Mouse (Mus musculus): ENCODE data around the gene Gm10775. TPM values are rescaled to one million over a fixed set of nuclear protein-coding genes. Genes with fewer than 3 reads are reported as not detected.

The Gm10775 gene
- total and polyA plus RNA-seq, 3 experiments = not detected

DNA sequence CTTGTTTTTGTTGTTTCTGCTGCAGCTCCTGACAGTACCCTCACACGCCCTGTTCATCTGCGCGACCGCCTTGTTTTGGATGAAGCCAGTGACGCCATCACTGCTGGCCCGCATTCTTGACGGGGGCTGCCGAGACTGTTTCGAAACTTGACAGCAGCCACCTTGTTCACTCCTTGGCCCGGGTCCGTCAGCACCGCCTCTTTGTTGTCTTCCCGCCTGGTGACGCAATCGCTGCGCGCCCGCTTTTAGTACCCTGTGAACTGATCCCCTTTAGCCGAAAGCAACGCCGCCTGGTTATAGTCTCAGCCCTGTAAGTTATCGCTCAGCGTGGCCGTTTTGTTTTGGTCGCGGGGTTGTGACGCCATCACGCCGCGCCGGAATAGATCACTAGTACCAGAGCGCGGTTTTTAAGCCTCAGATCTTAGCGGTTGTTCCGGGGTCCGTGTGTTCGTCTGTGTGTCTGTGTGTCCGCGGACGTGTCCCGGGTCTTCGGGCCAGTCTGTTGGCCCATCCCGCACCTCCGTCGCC is 18.2 kb upstream of the Gm10775 start:
- H3K4me1 ChIP-seq (ENCODE audit: control insufficient read depth in 1 of 2, insufficient read depth in 2 of 2) = peaks cover 2 to 12% of the 10 kb centered on the region in 2 experiments; a peak in 3 of 4 replicates
- TF ChIP-seq ELF1 (IDR thresholded peaks at IDR 0.05; ENCODE audit: low read depth, low read length) (peak; percentile 92), E2F4 (IDR thresholded peaks at IDR 0.05; ENCODE audit: insufficient replicate concordance, low read depth, low read length) (0 out of 2 replicates have a peak, but pooled peaks have one; percentile 73), MXI1 (IDR thresholded peaks at IDR 0.05; ENCODE audit: low read depth, low read length) (peak; percentile 96), MAX (IDR thresholded peaks at IDR 0.05; ENCODE audit: low read length) (peak; percentile 82; the same call in 1 of the 2 replicates), SIN3A (IDR thresholded peaks at IDR 0.05; ENCODE audit: low read length) (peak; percentile 99), HCFC1 (IDR thresholded peaks at IDR 0.05; ENCODE audit: low read depth, low read length) (peak; percentile 89), POLR2A (IDR thresholded peaks at IDR 0.05; ENCODE audit: low read depth, low read length) (peak; percentile 41), EP300 (IDR thresholded peaks at IDR 0.05; ENCODE audit: low read length) (no peak), IRF4 (IDR thresholded peaks at IDR 0.05; ENCODE audit: low read depth, low read length) (no peak), MYC (IDR thresholded peaks at IDR 0.05; ENCODE audit: low read depth, low read length) (peak; percentile 48; the same call in 1 of the 2 replicates), KAT2A (IDR thresholded peaks at IDR 0.05; ENCODE audit: insufficient replicate concordance, low read length) (peak; percentile 66; the same call in 1 of the 2 replicates)
- H3K36me3 ChIP-seq (replicated peaks in 1 of 2; ENCODE audit: control insufficient read depth in 1 of 2, insufficient read depth in 1 of 2, low read length in 1 of 2) = peaks cover 2 to 20% of the 10 kb centered on the region in 2 experiments
- in situ Hi-C loops (cut with MboI; ENCODE audit: low pct_ligation_motif_present, low pct_unique_long_range_greater_than_20kb, low sequenced_read_pairs) (loop anchor here (5.0 kb wide), 1 partner anchor 36 kb away; the partner anchor contains the start of gene Zfp369), dilution Hi-C loops (cut with MboI; ENCODE audit: extremely low pct_ligation_motif_present, extremely low pct_unique_long_range_greater_than_20kb, low sequenced_read_pairs) (no loop called here)
- peak overlapping the region; percentile 80 to 93 (median 91) for H3K4me3 ChIP-seq (replicated peaks in 1 of 3; ENCODE audit: low read depth in 2 of 3, low read length in 2 of 3, poor library complexity in 1 of 3)
- no peaks in the 10 kb centered on the region for H3K27me3 ChIP-seq (replicated peaks)
- H3K9ac ChIP-seq (ENCODE audit: insufficient read depth, low read depth) = peak overlapping the region; percentile 62
- peaks cover 11% of the 10 kb centered on the region for H3K9me3 ChIP-seq (replicated peaks; ENCODE audit: low read length)
- H3K79me2 ChIP-seq (replicated peaks; ENCODE audit: control insufficient read depth, extremely low read depth, insufficient read depth, poor library complexity, severe bottlenecking) = peaks cover 16% of the 10 kb centered on the region
- H3K4me2 ChIP-seq (ENCODE audit: insufficient read depth, low read depth, poor library complexity, severe bottlenecking) = no peak overlapping the region
- H3K27ac ChIP-seq (ENCODE audit: insufficient read depth, low read depth) = peak overlapping the region; percentile 78
- peak; percentile 91 for DNase-seq (ENCODE audit: extremely low read depth)

DNA sequence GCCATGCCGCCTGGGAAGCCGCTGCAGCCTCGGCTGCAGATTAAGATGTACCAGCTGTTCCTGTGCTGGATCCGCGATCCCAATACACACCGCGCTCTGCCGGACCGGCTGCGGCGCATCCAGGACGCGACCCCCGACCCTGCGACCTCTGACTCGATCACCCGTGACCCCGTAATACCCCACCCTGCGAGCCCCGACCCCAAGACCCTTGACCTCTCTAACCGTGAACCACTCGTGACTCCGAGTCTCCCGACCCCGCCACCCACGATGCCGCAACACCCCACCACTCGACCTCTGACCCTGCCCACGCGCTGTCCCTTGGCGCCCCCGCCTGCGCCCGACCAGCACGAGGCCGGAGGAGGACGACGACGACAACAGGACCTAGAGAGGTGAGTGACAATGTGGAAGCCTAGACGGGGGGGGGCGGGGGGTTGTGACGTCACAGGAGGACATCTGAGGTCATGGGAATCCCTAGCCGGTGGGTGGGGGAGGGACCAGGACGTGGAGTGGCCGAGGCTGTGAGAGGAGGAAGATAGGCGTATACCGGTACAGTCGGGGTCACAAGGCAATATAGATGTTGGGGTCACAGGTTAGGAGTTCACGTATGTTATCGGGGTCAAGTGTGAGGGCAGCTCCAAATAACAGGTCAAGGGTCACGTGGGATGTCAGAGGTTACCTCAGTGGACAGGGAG is 17.6 kb upstream of the Gm10775 start:
- Histone ChIP-seq H3K27me3 (replicated peaks) (no peaks in the 10 kb centered on the region), H3K36me3 (replicated peaks in 1 of 2; ENCODE audit: control insufficient read depth in 1 of 2, insufficient read depth in 1 of 2, low read length in 1 of 2) (peaks cover 2 to 22% of the 10 kb centered on the region in 2 experiments), H3K9me3 (replicated peaks; ENCODE audit: low read length) (peaks cover 12% of the 10 kb centered on the region), H3K4me3 (replicated peaks in 1 of 3; ENCODE audit: low read depth in 2 of 3, low read length in 2 of 3, poor library complexity in 1 of 3) (peak overlapping the region; percentile 80 to 93 (median 91)), H3K79me2 (replicated peaks; ENCODE audit: control insufficient read depth, extremely low read depth, insufficient read depth, poor library complexity, severe bottlenecking) (peaks cover 16% of the 10 kb centered on the region), H3K4me2 (ENCODE audit: insufficient read depth, low read depth, poor library complexity, severe bottlenecking) (peak overlapping the region; percentile 33), H3K27ac (ENCODE audit: insufficient read depth, low read depth) (peak overlapping the region; percentile 78), H3K9ac (ENCODE audit: insufficient read depth, low read depth) (peak overlapping the region; percentile 47), H3K4me1 (ENCODE audit: control insufficient read depth in 1 of 2, insufficient read depth in 2 of 2) (peaks cover 2 to 12% of the 10 kb centered on the region in 2 experiments; a peak in 3 of 4 replicates)
- dilution Hi-C loops (cut with MboI; ENCODE audit: extremely low pct_ligation_motif_present, extremely low pct_unique_long_range_greater_than_20kb, low sequenced_read_pairs) = no loop called here
- in situ Hi-C loops (cut with MboI; ENCODE audit: low pct_ligation_motif_present, low pct_unique_long_range_greater_than_20kb, low sequenced_read_pairs) = loop anchor here (5.0 kb wide), 1 partner anchor 36 kb away; the partner anchor contains the start of gene Zfp369
- DNase-seq (ENCODE audit: extremely low read depth) = peak; percentile 51
- TF ChIP-seq ZNF384 (IDR thresholded peaks at IDR 0.05; ENCODE audit: low read depth, low read length) (no peak), ZMIZ1 (IDR thresholded peaks at IDR 0.05; ENCODE audit: low read depth, low read length) (no peak), UBTF (IDR thresholded peaks at IDR 0.05; ENCODE audit: low read depth, low read length) (no peak), TBP (conservative IDR thresholded peaks at IDR 0.05; ENCODE audit: low read depth, low read length) (no peak), GABPA (IDR thresholded peaks at IDR 0.05; ENCODE audit: insufficient replicate concordance, low read depth, low read length) (0 out of 2 replicates have a peak, but pooled peaks have one; percentile 6), HCFC1 (IDR thresholded peaks at IDR 0.05; ENCODE audit: low read depth, low read length) (no peak), PAX5 (IDR thresholded peaks at IDR 0.05; ENCODE audit: low read length) (no peak), KAT2A (IDR thresholded peaks at IDR 0.05; ENCODE audit: insufficient replicate concordance, low read length) (no peak), NELFE (IDR thresholded peaks at IDR 0.05; ENCODE audit: low read depth, low read length) (no peak), MAX (IDR thresholded peaks at IDR 0.05; ENCODE audit: low read length) (peak; percentile 15; the same call in 1 of the 2 replicates), CHD1 (IDR thresholded peaks at IDR 0.05; ENCODE audit: low read depth, low read length) (no peak), MXI1 (IDR thresholded peaks at IDR 0.05; ENCODE audit: low read depth, low read length) (0 out of 2 replicates have a peak, but pooled peaks have one; percentile 16), MEF2A (IDR thresholded peaks at IDR 0.05; ENCODE audit: borderline replicate concordance, low read depth, low read length) (no peak), CHD2 (IDR thresholded peaks at IDR 0.05; ENCODE audit: low read length) (peak; percentile 55), BHLHE40 (IDR thresholded peaks at IDR 0.05; ENCODE audit: low read depth, low read length) (no peak)
